Mouse (Mus musculus): ENCODE measurements around the gene Cd47. TPM values are rescaled to one million over a fixed set of nuclear protein-coding genes. Genes with fewer than 3 reads are reported as not detected.

The Cd47 gene
- total RNA-seq, 2 experiments from 2014 or later: 223 to 229 TPM

DNA sequence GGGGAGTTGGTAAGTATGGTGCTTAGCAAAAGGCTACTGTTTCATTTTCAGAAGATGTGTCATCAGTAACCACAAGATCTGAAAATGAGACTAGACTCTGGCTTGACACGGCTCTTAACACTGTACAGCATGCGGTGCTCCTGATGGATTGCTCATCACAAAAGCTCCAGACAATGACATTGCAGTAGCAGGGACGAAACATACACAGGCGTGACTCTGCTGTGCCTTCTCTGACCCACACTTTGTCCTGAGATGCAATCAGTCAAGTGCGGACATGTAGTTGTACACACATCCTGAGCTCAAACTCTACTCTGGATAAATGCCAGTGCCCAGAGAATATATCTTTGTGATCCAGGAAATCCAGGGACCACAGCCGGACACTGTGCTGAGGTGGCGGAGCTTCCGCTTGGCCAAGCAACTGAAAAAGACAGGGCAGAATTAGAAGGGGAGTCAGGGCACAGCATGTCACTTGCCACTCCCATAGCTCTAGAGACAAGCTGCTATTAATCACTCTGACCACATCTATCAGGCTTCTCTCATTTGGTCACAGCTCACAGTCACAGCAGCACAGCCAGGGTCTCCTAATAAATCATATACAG, 151.7 kb downstream of the Cd47 start:
- DNase-seq: no peak

DNA sequence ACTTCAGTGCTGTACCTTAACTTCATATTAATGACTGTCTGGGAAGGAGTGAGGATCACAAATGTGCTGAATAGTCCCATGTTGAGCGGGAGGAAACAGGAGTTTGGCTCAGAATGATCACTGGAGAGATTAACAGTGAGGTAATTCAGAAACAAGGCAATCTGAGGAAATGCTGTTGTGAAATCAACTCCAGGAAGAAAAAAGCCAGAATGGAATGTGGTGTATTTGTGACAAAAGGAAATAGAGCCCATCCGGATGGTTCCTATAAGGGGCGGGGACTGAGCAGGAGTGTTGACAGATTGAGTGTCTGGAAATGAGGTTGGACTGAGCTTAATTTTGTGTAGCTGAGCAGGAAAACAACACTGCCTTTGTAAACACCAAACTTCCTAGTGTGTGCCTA, 153.5 kb downstream of the Cd47 start:
- DNase-seq: no peak

DNA sequence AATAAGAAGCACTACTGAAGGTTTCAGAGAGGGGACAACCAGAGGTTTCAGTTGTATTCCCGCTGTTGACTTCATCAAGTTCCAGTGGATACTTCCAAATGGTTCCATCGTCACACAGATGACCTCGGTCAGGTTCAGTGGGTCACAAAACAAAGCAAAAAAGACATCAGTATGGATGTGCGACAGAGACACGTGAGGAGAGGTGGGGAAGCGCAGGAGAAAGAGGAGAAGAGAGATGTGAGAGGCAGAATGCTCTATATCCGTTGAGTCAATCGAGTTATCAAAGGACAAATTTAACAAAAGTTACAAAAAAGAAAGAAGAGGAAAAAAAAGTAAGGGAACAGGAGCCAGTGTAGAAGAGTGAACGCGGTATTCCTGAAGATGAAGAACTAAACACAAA, 154.6 kb downstream of the Cd47 start:
- no peak for DNase-seq

DNA sequence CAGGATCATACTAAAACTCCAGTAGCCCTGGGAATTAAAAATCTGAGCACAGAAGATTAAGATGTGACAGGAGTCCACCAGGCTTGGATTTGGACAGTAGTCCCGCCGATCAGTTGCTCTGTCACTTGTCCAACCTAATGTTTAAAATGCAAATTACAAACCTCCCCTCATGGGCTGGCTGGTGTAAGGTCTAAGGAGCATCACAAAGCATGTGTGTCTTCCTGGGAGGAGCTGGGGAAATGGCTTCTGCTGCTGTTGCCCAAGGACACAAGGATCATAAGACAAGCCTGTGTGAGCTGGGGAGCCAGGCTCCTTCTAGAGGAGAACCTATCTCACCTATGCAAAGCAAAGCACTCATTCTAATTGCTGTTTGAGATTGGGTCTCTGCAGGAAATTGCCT, 155.0 kb downstream of the Cd47 start:
- DNase-seq: no peak

DNA sequence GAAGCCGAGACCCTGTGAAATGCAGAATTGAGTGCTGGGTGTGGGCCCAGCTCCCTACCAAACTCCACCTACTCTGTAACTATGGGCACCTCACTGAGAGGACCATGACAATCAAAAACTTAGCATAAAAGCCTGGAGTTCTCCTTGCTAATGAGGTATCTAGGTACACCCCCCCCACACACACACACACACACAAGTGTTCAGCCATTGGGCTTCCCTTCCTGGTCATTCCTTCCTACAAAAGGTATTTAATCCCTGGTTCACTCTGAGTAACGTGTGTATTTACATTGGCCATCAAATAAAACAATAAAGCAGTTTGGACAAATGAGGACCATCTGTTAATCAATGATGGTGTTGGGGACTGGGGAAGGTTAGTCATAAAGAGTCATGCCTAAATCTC, 155.6 kb downstream of the Cd47 start:
- no peak for DNase-seq

DNA sequence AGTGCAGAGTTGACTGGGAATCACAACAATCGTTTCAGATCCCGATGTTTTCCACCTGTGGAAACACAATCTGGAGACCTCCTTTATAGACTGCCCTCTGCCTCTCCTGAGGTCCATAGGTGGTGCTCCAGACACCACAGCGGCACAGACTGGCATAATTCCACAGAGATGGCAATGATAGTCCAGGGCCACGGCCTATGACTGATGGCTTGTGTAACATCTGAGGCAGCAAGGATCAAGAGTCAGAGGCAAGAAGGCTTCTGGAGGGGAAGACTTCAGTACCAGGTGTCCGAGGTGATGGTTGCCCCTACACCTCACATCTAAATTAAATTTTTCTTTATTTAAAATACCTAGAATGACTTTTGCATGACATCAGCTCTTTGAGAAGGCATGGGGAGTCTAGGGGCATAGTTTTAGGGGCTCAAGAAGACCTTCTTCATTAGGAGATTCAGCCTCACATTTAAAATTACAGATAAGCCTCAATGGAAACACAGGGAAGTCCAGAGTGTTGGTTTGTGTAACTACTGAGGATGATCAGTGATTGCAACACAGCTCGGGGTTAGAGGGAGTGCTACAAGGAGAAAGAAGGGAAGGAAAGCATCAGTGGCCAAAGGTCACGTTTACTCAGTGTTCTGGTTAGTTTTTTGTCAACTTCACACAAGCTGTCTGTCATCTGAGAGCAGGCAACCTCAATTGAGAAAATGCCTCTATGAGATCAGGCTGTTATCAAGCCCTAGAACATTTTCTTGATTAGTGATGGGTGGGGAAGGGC, 156.4 kb downstream of the Cd47 start:
- DNase-seq: no peak

DNA sequence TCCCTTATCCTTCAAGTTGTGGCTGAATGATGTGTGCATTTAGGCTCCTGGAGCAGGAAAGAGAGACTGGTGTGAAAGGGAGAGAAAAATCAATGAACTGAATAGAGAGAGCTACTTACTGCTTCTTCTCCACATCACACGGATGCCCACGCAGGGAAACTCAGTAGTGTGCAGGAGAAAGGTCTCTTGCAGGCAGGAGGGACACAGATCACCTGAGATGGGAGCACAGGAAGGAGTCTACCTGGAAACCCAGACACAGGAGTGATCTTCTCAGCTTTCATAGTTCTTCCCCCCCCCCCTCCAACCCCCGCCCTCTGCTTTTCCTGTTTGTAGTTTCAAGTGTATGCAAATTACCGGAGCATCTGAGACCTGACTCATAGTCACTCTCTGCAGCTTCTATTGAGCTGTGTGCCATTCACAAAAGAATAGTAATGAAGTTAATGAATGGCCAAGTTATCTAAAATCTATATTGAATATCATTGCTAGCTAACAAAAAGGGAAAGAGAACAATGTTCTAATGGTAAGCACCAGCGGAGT, 158.6 kb downstream of the Cd47 start:
- DNase-seq: no peak

DNA sequence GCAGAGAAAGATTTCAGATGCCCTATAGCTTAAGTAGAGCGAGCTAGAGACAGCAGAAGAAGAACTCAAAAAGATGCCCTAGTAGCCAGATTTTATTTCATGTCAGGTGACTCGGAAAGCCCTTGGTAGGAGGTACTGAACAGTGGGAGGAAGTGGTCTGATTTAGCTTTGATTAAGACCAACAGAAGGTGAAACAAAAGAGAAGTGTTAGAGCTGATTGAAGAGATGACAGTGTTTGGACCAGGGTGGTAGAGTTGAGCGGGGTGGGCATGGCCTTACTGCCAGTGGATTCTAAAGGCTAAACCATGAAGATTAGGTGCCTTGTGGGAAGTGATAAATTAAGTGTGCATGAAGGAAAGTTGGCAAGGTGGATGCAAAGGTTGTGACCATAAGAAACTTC, 162.0 kb downstream of the Cd47 start:
- DNase-seq: no peak

DNA sequence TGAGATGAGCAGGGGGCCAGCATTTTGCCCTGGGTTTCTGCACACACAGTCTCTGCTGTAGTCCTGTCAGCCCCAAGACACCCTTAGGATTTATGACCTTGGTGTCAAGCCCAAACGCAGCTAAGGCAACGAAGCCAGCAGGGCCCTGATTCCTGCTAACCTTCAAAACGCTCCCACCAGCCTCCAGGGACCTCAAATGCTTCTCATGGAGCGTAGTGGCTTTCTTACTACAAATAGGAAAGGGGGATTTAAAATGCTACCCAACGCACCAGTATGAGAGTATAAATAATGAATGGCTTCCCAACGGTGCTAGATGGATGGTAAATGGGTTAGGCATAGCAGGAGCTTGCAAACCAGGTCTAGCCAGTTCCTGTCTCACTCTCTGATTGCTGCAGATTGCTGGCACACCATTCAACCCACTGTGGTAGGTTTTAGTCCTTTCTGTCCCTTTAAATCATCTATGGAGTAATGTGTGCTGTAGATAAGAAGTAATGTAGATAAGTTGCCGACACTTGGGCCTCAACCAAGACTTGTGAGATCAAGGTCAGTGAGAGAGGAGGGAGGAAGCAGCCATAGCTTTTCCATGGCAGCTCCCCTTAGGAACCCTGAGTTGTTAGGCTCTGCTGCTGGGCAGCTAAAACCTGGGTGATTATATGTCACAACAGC, 164.1 kb downstream of the Cd47 start:
- no peak for DNase-seq

Other genes with a start within 250 kb of the Cd47 start
- gene Ift57, start 101.3 kb upstream of the Cd47 start, total RNA-seq (2021): 10 to 100 TPM; 54.1 to 55.5 TPM

Data from layer of hippocampus, postnatal 36 days (tissue).